Mouse (Mus musculus): ENCODE results near the gene Pym1. TPM values are rescaled to one million over a fixed set of nuclear protein-coding genes. Genes with fewer than 3 reads are reported as not detected.

Gene Pym1
- total and polyA plus RNA-seq, 2 experiments from 2014 or later, result 16.5 to 37.1 TPM

- Histone ChIP-seq H3K4me2 (ENCODE audit: low read depth, low read length) (peak overlapping the region; percentile 96), H3K9ac (replicated peaks; ENCODE audit: low read depth, low read length) (peak overlapping the region; percentile 92; the same call in 1 of the 2 replicates), H3K27ac (ENCODE audit: low read depth) (peak overlapping the region; percentile 98), H3K36me3 (replicated peaks; ENCODE audit: control insufficient read depth, insufficient read depth, low read length) (no peaks in the 10 kb centered on the region), H3K4me3 (ENCODE audit: low read depth, low read length) (peak overlapping the region; percentile 88), H3K9me3 (replicated peaks; ENCODE audit: control insufficient read depth, low read length) (no peaks in the 10 kb centered on the region), H3K4me1 (ENCODE audit: control insufficient read depth, insufficient read depth) (peaks cover 28% of the 10 kb centered on the region), H3K27me3 (ENCODE audit: control insufficient read depth, insufficient read depth, low read length) (no peaks in the 10 kb centered on the region)
- TF ChIP-seq CTCF (IDR thresholded peaks at IDR 0.05; ENCODE audit: low read depth) (no peak), EP300 (IDR thresholded peaks at IDR 0.05; ENCODE audit: low read depth) (no peak)
- WGBS, result 50% methylated on average over 9 of the region's 9 CpGs
- no peak for DNase-seq (ENCODE audit: low spot score)
- ATAC-seq (ENCODE audit: insufficient read depth, low read depth), result no peak
Observed at GRCm38 (mm10) chr10:128746972-128747645, 580 bp upstream of the Pym1 start.

GRCm38 (mm10) chr10:128748252-128748864, 669 bp downstream of the Pym1 start:
- DNase-seq (ENCODE audit: low spot score), result peak; percentile 93
- peak overlapping the region; percentile 96 for H3K4me2 ChIP-seq (ENCODE audit: low read depth, low read length)
- H3K36me3 ChIP-seq (replicated peaks; ENCODE audit: control insufficient read depth, insufficient read depth, low read length), result peaks cover 4% of the 10 kb centered on the region; the same call in 1 of the 2 replicates
- H3K4me1 ChIP-seq (ENCODE audit: control insufficient read depth, insufficient read depth), result peaks cover 22% of the 10 kb centered on the region
- peak overlapping the region; percentile 98 for H3K27ac ChIP-seq (ENCODE audit: low read depth)
- under 1% methylated on average over 37 of the region's 37 CpGs for WGBS
- no peaks in the 10 kb centered on the region for H3K27me3 ChIP-seq (ENCODE audit: control insufficient read depth, insufficient read depth, low read length)
- TF ChIP-seq EP300 (IDR thresholded peaks at IDR 0.05; ENCODE audit: low read depth), result no peak
- peak; percentile 26 for TF ChIP-seq CTCF (IDR thresholded peaks at IDR 0.05; ENCODE audit: low read depth)
- peak; percentile 88 for ATAC-seq (ENCODE audit: insufficient read depth, low read depth)
- H3K9ac ChIP-seq (replicated peaks; ENCODE audit: low read depth, low read length), result peak overlapping the region; percentile 92
- no peaks in the 10 kb centered on the region for H3K9me3 ChIP-seq (replicated peaks; ENCODE audit: control insufficient read depth, low read length)
- peak overlapping the region; percentile 88 for H3K4me3 ChIP-seq (ENCODE audit: low read depth, low read length)

- H3K4me2 ChIP-seq (ENCODE audit: low read depth, low read length), result no peak overlapping the region
- DNase-seq (ENCODE audit: low spot score) (no peak), ATAC-seq (ENCODE audit: insufficient read depth, low read depth) (no peak)
- H3K4me1 ChIP-seq (ENCODE audit: control insufficient read depth, insufficient read depth), result no peaks in the 10 kb centered on the region
- H3K9ac ChIP-seq (replicated peaks; ENCODE audit: low read depth, low read length), result no peak overlapping the region
- no peaks in the 10 kb centered on the region for H3K27me3 ChIP-seq (ENCODE audit: control insufficient read depth, insufficient read depth, low read length)
- H3K9me3 ChIP-seq (replicated peaks; ENCODE audit: control insufficient read depth, low read length), result no peaks in the 10 kb centered on the region
- H3K27ac ChIP-seq (ENCODE audit: low read depth), result no peak overlapping the region
- no peaks in the 10 kb centered on the region for H3K36me3 ChIP-seq (replicated peaks; ENCODE audit: control insufficient read depth, insufficient read depth, low read length)
- 80% methylated on average over 2 of the region's 2 CpGs for WGBS
- H3K4me3 ChIP-seq (ENCODE audit: low read depth, low read length), result no peak overlapping the region
- peak; percentile 24 for TF ChIP-seq CTCF (IDR thresholded peaks at IDR 0.05; ENCODE audit: low read depth)
- no peak for TF ChIP-seq EP300 (IDR thresholded peaks at IDR 0.05; ENCODE audit: low read depth)
Observed at GRCm38 (mm10) chr10:128772895-128773294, 25.2 kb downstream of the Pym1 start.

- no peak overlapping the region for H3K27ac ChIP-seq (ENCODE audit: low read depth)
- H3K27me3 ChIP-seq (ENCODE audit: control insufficient read depth, insufficient read depth, low read length), result no peaks in the 10 kb centered on the region
- H3K9me3 ChIP-seq (replicated peaks; ENCODE audit: control insufficient read depth, low read length), result no peaks in the 10 kb centered on the region
- ATAC-seq (ENCODE audit: insufficient read depth, low read depth), result no peak
- WGBS, result 14% methylated on average over 5 of the region's 5 CpGs
- H3K9ac ChIP-seq (replicated peaks; ENCODE audit: low read depth, low read length), result no peak overlapping the region
- H3K4me2 ChIP-seq (ENCODE audit: low read depth, low read length), result no peak overlapping the region
- DNase-seq (ENCODE audit: low spot score), result no peak
- H3K4me3 ChIP-seq (ENCODE audit: low read depth, low read length), result no peak overlapping the region
- TF ChIP-seq EP300 (IDR thresholded peaks at IDR 0.05; ENCODE audit: low read depth) (no peak), CTCF (IDR thresholded peaks at IDR 0.05; ENCODE audit: low read depth) (peak; percentile 40)
- H3K4me1 ChIP-seq (ENCODE audit: control insufficient read depth, insufficient read depth), result no peaks in the 10 kb centered on the region
- H3K36me3 ChIP-seq (replicated peaks; ENCODE audit: control insufficient read depth, insufficient read depth, low read length), result no peaks in the 10 kb centered on the region
Observed at GRCm38 (mm10) chr10:128773685-128774084, 26.0 kb downstream of the Pym1 start.

GRCm38 (mm10) chr10:128778441-128778840, 30.8 kb downstream of the Pym1 start:
- Histone ChIP-seq H3K4me2 (ENCODE audit: low read depth, low read length) (no peak overlapping the region), H3K9me3 (replicated peaks; ENCODE audit: control insufficient read depth, low read length) (no peaks in the 10 kb centered on the region), H3K27me3 (ENCODE audit: control insufficient read depth, insufficient read depth, low read length) (no peaks in the 10 kb centered on the region), H3K9ac (replicated peaks; ENCODE audit: low read depth, low read length) (no peak overlapping the region), H3K4me1 (ENCODE audit: control insufficient read depth, insufficient read depth) (no peaks in the 10 kb centered on the region), H3K4me3 (ENCODE audit: low read depth, low read length) (no peak overlapping the region), H3K36me3 (replicated peaks; ENCODE audit: control insufficient read depth, insufficient read depth, low read length) (no peaks in the 10 kb centered on the region), H3K27ac (ENCODE audit: low read depth) (peak overlapping the region; percentile 88)
- 80% methylated on average over 2 of the region's 2 CpGs for WGBS
- no peak for TF ChIP-seq CTCF (IDR thresholded peaks at IDR 0.05; ENCODE audit: low read depth)
- TF ChIP-seq EP300 (IDR thresholded peaks at IDR 0.05; ENCODE audit: low read depth), result no peak
- ATAC-seq (ENCODE audit: insufficient read depth, low read depth) (no peak), DNase-seq (ENCODE audit: low spot score) (no peak)
